Mouse (Mus musculus): Measurements from ENCODE around the gene Rpl10.
A peak's percentile ranks its signal among the peaks of the same experiment; 100 is the strongest.

Rpl10 gene

DNA sequence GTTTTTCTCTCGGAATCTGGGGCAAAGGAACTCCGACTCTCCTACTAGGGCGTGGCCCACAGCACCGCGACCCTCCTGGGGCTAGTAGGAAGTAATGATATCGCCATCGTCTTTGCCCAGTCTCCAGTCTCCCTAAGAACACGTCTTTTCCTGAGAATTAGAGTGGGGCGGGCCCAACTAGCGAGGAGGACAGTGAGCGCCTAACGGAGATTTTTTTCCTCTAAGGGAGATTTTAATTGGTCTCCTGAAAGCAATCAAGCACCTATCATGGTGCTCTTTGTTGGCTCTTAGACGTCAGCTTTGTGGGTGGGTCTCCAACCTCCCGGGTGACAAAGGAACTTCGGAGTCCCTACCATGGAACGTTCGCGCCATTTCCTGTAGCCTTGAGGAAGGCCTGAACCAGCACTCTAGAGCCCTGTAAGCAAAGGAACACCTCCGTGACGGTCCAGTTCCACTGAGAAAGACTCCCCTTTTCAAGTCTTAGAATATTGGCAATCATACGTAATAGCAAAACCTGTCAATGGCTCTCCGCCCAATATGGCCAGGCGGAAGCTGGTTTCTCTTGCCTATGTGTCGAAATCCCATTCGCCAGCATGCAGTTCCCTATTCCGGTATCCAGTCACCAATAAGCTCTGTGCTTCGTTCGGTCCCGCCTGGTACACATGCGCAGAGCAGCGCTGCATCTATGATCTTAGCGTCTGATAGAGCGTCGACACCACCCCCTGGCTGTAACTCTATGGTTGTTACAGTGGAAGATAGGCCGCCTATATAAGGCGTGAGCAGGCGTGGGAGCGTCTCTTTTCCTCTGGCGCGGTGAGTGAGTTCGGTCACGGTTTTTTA, at the start of gene Rpl10:
Gene Rpl10 (plus strand): TSS at position 751 of the 840 bp plus-strand sequence.
- DNase-seq = peak; percentile 80 to 92

- DNase-seq = no peak
Measured at GRCm38 (mm10) chrX:74230038-74230437, 40.6 kb upstream of the Rpl10 start.

- no peak for DNase-seq
Measured at GRCm38 (mm10) chrX:74233196-74233595, 37.4 kb upstream of the Rpl10 start.

GRCm38 (mm10) chrX:74240332-74240731, 30.3 kb upstream of the Rpl10 start:
- DNase-seq = no peak

- DNase-seq = no peak
Measured at GRCm38 (mm10) chrX:74243396-74243795, 27.2 kb upstream of the Rpl10 start.

DNA sequence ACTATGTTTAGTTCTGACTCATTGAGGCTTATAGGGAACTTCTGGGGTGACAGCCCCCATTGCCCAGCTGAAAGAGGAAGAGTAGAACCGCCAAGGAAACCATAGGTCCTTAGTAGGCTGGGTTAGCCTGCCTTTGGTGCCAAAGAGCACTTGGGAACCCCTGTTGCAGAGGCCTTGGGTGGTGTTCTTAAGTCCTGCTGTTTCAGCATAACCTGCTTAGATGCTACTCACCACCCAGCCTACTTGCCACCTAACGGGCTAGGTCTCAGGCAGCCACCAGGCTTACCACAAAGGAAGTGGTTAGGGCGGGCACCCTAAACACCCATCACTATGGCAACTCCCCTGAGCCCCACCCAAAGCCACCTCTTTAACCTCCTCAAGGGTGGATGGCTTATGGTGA, 26.8 kb upstream of the Rpl10 start:
- DNase-seq = peak; percentile 72 to 86

GRCm38 (mm10) chrX:74244614-74245083, 26.0 kb upstream of the Rpl10 start:
- peak; percentile 61 to 75 for DNase-seq

- DNase-seq = no peak
Measured at GRCm38 (mm10) chrX:74245107-74245506, 25.5 kb upstream of the Rpl10 start.

- DNase-seq = peak; percentile 69 to 81
Measured at GRCm38 (mm10) chrX:74245687-74246086, 24.9 kb upstream of the Rpl10 start.

- peak; percentile 79 to 89 for DNase-seq
Measured at GRCm38 (mm10) chrX:74246213-74246681, 24.4 kb upstream of the Rpl10 start.

- no peak for DNase-seq
Measured at GRCm38 (mm10) chrX:74246693-74247092, 23.9 kb upstream of the Rpl10 start.

DNA sequence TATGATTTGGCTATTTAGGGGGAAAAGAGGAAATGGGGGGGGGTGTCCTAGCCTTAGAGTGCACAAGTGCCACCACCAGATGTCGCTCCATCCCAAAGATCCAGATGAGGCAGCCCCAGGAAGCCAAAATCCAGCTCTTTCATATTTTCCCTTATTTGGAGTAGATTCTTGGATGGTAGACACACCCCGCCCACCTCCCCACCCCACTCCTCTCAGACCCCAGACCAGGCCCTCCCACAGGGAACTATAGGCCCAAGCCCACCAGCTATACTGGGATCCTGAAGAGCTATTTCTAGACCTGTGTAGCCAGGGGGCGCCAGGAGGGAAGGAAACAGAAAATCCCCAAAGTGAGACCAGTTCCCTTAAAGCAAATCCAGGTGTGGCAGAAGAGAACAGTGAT, 22.0 kb upstream of the Rpl10 start:
- DNase-seq = peak; percentile 67 to 70

- peak; percentile 58 to 71 for DNase-seq
Measured at GRCm38 (mm10) chrX:74249615-74250014, 21.0 kb upstream of the Rpl10 start, which contains the start of gene Flna. Gene Flna, minus strand, starts transcription at chrX:74249820.

DNA sequence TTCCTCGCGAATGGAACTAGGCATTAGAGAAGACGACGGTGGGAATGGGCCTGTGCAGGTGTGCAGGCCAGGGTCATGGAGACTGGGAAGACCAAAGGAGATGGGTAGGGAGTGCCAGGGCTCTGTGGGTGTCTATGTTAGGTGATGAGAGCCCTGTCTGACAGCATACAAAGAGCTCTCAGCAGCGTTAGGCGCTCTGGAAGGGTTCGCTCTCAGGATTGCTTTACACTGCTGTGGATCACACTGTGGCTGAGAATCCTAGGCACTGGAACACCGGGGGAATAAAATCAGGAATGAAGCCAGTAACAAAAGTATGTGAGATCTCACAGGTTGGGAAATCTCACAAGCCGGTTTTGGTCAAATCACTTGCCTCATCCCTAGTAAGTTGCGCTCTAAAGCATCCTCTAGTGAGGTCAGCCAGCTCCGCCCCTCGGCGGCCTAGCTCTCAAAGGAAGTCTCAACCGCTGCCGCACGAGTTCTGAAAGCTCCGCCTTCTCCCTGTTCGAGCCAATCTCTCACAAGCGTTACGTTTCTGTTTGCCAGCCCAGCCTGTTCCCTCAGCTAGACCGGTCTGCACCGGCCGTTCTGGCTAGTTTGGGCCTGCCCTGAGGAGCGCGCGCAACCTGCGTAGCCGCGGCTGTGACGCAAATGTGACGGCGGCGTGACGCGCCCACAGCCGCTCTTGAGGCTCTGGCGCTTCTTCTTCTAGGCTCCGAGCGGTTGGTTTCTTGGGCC, 16.3 kb upstream of the Rpl10 start, which contains the start of gene Emd:
Gene Emd (plus strand): TSS at position 535 of the 735 bp plus-strand sequence.
- peak; percentile 73 to 85 for DNase-seq

DNA sequence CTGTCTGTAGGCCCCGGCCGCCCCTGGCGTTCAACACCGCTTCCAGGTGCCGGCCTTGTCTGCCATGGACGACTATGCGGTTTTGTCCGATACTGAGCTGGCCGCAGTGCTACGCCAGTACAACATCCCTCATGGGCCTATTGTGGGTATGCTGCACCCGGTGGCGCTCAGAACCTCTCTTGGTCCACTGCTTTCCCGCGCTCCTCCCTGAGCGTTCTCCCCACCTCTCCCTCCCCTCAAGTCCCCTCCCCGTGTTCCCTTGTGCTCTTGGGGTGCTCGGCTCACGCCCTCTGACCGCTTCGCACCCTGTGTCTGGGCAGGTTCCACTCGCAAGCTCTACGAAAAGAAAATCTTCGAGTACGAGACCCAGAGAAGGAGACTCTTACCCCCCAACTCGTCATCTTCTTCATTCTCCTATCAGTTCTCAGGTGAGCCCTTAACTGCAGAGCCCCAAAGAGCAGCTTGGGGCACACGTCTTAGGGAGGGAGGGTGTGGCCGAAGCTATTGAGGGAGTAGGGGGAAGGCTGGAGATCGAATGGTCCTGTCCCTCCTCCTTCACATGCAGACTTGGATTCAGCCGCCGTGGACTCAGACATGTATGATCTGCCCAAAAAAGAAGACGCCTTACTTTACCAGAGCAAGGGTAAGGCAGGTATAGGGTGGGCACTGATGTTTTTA, 15.6 kb upstream of the Rpl10 start:
- no peak for DNase-seq

DNA sequence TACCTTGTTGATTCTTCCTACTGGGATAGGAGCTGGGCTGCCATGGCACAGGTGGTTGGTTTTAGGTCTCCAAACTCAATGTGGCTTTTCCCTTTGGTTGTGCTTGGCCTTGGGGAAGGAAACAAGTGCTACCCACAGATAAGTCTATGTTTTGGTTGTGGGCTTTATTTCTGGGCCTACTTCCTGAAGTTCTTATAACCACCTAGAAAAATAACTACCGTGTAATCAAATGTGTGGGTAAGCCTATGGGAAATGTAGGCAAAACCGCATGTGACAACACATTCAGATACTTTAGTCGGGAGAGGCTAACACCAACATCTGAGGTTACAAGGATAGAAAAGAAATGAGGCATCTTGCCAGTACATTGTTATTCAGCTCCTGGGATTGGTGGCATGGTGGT, 12.9 kb upstream of the Rpl10 start:
- DNase-seq = no peak

DNA sequence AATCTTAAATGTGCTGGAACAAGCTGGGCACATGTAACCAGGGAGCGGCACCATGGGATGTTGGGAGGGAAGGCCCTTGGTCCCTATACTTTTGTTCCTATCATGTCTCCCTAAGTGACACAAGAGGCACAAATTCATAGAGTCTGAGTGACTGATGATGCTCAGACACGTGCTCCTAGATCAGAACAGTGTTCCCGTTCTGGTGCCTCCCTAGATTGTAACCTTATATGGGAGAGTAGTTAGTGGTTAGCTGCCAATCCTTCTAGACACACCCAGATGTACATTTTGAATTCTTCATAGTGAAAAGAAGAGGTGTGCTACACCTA, 913 bp upstream of the Rpl10 start:
- DNase-seq = no peak

DNA sequence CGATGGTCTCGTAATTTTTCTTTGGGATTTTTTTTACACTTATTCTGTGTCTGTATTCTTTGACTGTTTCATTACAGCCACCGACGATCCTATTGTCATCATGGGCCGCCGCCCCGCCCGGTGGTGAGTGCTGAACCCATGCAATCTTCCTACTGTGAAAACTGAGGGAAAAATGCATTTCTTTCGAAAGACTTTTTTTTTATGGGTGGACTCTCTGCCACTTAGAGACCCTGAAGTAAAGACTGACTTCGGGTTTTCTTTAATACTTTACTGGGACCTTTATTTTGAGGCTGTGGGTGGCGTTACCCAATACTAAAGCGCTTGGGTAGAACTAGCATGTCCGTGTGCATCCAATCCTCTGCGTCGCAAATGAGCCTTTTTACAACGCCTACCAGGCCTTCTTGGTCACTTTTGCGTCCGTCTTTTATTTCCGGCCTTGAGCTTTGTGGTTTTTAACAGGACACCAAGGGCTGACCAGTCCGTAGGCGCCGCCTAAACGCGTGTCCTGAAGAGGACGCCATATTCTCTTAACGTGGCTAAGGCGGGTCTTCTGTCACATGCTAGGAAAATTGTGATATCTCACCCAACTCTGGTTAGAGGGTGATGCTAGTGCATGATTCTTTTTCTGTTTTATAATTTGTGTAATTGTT, 415 bp downstream of the Rpl10 start:
- peak in 1 of 2 experiments; percentile 26 for DNase-seq

GRCm38 (mm10) chrX:74273422-74274322, 3.1 kb downstream of the Rpl10 start:
- no peak for DNase-seq

DNA sequence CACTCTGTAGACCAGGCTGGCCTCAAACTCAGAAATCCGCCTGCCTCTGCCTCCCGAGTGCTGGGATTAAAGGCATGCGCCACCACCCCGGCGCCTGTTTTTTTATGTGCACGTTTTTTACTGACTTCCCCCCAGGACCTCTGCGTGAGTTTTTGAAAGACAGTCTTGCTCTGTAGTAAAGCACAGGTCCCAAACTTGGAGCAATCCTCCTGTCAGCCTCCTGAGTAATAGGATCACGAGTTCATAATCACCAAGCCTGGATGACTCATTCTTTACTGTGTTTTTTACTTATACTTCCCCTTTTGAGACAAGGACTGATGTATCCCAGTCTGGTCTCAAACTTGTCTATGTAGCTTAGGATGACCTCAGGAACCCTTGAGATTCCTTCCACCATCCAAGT, 7.3 kb downstream of the Rpl10 start:
- DNase-seq = no peak

GRCm38 (mm10) chrX:74281041-74281731, 10.6 kb downstream of the Rpl10 start:
- DNase-seq = no peak

Data from thymus, postnatal 36 days (tissue).